Mouse (Mus musculus): Measurements from ENCODE around the gene Morn4.
A peak's percentile ranks its signal among the peaks of the same experiment; 100 is the strongest.

Morn4 gene

GRCm38 (mm10) chr19:42086166-42086565 is at the start of gene Morn4:
TSS of gene Morn4 (minus strand) at chr19:42086357.
- peak; percentile 93 for DNase-seq

DNA sequence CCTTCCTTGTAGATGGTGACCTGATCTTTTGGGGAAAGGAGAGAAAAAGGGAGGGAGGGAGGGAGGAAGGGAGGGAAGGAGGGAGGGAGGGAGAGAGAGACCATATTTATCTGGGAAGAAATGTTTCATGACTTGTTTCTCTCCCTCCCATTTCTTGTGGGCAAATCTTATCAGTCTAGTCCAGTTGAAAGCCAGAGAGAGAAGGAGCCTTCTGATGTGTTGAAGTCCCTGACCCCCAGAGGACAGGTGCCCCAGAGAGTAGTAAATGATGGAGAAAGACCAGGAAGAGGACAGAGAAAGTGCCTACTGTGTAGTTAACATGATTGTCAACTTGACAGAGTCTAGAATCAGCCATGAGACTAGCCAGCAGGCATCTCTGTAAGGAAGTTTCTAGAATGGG is 48.9 kb upstream of the Morn4 start:
- DNase-seq = no peak

DNA sequence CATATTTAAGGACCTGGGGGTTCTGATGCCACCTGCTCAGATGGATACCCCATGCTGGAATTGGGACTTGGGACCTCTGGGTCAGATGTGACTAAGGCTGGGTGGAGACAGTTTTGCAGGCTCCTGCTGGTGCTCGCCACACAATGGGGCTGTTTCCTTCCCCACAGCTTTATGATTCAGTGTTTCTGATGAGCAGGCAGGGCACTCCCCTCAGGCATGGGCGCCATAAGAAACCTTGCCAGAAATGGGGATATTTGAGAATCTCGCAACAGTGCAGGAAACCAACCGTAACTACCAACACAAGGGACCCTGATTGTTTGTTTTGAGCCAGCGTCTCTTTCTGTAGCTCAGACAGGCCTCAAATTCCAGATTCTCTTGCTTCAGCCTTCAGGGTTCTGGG is 44.9 kb upstream of the Morn4 start:
- DNase-seq = peak; percentile 40

DNA sequence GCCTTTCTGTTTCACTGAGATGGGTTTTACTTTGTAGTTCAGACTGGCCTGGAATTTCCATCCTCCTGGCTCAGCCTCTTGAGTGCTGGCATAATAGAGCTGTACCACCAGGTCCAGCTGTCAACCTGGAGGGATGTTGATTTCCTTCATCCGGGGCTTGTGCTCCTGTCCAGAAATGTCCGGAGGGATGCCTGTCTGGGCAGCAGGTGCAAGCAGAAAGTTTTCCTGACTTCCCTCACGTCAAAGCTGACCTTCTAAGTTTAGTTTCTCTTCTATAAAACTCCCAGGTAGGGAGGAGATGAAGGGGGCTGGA is 44.1 kb upstream of the Morn4 start:
- DNase-seq = no peak

GRCm38 (mm10) chr19:42129509-42130293 is 43.5 kb upstream of the Morn4 start:
- DNase-seq = peak; percentile 42

- peak; percentile 100 for DNase-seq
Measured at GRCm38 (mm10) chr19:42128787-42129508, 42.8 kb upstream of the Morn4 start, which contains the start of gene Avpi1. TSS of gene Avpi1 (minus strand) at chr19:42129059.

DNA sequence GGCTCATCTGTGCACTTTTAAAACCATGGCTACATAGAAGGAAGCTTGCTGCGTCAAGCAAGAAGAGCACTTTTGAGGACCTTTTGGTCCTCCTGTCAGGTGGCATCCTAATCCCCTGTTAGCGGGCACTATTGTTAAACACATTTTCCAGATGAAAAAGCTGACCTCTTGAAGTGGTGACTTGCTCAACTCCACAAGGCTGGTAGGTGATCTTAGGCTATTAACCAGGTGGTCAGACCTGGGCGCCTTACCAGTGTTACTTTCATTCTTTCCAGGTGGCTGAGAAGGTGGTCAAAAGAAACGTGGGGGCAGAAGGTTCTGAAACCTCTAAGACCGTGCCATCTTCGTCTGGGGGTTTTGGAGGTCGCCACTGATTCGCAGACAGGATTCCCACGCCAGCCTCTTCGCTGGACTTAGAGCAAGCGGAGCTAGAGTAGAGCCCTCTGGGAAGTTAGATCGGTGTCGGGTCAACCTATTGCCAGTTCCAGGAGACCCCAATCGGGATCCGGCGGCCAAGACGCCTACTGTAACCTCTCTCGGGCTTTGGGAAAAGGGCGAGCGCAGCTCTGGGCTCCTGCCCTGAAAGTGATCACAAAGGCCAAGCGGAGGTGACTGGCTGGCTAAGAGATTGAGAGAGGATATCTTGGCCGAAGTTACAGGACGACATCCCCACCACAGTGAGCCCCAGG is 42.0 kb upstream of the Morn4 start:
- no peak for DNase-seq

DNA sequence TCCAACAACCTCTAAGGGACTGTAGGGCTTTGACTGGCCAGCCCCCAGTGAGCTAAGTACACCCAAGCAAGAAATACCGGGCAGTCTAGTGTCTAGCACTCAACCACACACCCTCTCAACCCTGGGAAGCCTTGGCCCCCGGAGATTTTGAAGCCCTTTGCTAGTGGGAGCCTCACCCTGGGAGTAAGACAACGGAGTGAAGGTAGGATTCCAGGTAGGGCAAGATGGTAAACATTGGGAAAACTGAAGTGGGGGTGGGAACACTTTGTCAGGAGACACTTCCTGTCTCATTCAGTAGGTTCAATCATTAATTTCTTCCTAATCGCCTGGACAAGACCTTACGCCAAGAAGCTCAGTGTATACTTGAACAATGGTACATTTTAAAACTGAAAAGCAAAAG is 40.9 kb upstream of the Morn4 start:
- DNase-seq = peak; percentile 40

GRCm38 (mm10) chr19:42126219-42126605 is 40.1 kb upstream of the Morn4 start:
- DNase-seq = no peak

DNA sequence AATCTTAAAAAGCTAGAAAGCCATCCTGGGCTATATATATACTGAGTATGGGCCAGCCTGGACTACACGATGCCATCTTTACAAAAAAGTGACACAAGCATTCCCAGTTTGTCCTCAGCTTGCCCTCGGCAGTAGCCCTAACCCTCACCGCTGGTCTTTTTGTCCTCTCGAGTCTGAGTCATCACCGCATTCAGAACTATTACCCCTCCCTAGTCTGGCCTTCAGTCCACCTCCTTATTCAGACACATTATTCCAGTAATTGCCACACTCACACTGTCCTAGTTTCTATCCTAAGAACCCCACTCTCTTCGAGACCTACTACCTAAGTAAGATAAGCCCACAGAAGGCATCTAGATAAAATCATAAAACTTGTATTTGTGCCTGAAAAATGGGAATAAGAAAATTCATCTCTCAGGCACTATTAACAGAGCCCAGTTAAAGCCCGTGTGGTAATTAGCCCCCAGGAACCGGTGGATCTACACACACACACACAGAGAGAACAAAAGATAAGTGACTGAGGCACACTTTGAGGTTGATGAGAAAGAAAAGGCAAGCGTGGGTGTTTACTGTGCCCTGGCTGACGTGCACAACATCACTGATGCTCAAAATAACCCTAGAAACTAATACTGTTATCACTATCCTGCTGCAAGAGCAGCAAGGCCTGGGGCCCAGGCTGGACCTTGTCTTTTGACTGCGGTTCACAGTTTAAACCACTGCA is 39.5 kb upstream of the Morn4 start:
- DNase-seq = no peak

GRCm38 (mm10) chr19:42124684-42125083 is 38.5 kb upstream of the Morn4 start:
- DNase-seq = peak; percentile 40

DNA sequence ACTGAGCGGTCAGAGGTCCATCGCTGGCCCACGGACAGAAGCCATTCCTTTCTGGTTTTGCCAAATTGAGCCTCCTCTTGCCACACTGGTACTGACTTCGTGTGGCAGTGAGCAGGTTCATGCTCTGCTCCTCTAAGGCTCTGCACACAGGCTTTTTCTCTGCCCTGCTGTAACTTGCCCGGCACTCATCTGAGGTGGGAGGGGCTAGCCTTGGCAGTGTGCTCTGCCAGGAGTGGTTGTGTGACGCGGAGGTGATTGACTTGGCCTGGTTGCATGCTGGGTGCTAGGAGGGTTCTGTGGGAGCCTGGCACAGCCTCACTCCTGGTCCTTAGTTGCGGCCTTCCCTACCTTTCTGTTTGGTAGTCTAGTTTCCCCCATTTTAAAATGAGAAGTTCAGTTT is 34.3 kb upstream of the Morn4 start:
- DNase-seq = no peak

DNA sequence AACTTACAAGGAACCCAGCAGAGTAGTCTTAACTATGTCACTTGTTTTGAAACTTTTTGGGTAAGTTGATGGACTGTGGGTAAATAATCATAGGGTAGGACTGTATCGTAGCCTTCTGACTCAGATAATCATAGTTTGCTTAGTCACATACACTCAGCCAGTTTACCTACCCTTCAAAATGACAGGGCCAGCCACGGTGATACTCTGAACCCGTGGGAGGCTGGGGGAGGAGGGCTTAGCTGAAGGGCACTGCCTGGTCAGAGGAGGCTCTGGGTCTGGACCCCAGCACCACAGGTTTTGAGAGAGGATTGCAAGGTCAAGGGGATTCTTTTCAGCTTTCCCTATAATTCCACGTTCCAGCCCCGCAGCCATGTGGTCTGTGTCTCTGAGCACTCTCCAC is 32.4 kb upstream of the Morn4 start:
- no peak for DNase-seq

DNA sequence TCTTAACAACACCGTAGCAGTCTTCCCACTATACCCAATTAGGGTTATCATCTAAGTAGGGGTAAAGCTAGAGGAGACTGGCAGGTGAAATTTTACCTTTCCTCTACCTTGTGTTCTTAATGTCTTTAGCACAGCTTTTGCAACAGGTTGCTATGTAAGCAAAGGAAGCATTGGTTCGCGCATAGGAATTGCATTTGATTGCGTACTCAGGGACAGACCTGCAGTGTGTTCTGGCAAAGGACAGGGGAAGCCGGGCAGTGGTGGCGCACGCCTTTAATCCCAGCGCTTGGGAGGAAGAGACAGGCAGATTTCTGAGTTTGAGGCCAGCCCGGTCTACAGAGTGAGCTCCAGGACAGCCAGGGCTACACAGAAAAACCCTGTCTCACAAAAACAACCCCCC is 32.0 kb upstream of the Morn4 start:
- no peak for DNase-seq

GRCm38 (mm10) chr19:42115783-42116335 is 29.7 kb upstream of the Morn4 start:
- no peak for DNase-seq

DNA sequence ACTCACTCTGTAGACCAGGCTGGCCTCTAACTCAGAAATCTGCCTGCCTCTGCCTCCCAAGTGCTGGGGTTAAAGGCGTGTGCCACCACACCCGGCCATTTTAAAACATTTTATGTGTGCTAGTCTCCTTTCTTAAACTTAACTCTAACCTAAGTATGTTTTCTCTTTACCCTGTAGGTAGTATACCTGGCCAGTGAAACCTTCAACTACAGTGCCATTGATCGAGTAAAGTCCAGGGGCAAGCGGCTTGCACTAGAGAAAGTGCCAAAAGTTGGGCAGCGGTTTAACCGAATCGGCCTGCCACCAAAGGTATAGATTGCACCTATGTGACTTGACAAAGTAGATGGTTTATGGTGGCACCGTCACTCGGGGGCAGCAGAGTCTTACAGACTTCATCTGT is 18.5 kb upstream of the Morn4 start:
- no peak for DNase-seq

DNA sequence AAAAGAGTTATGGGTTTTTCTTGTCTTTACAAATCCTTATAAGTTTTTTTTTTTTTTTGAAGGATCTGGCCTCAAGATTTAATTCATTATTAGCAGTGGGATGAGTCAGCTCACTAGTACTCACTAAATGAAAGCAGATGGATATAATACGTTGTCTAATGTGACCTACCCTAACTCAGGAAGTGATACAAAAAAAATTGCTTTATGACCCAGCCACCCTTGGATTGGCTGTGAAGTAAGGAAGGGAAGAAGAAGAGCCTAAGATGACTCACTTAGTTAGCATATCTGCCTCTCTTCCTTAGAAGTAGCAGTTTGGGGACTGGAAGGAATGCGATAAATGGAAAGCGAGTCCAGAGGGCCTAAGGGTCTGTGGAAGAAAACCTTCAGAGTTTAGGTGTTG is 13.2 kb upstream of the Morn4 start:
- DNase-seq = no peak

GRCm38 (mm10) chr19:42090637-42091141 is 4.5 kb upstream of the Morn4 start:
- DNase-seq = no peak

GRCm38 (mm10) chr19:42089748-42090595 is 3.8 kb upstream of the Morn4 start, which contains the start of gene Pi4k2a:
TSS of gene Pi4k2a (plus strand) at chr19:42090470.
- peak; percentile 100 for DNase-seq

GRCm38 (mm10) chr19:42089103-42089747 is 3.1 kb upstream of the Morn4 start:
- DNase-seq = peak; percentile 69

DNA sequence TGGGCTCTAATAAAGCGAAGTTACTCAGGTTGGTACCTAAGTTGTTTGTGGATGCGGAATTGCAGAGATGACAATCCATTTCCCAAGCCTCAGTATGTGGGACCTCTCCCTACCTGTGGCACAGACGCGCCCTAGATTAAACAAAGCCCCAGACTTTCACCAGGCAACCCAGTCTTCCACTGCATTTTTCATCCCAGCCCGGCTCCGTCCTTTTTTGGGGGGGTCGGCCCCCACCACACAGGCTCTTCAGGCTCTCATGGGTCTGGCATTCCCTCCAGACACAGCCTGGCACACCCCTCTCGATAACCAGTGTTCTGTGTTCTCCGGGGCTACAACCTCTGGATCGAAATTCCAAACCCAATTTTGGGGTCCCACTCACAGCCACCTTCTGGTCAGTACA is 467 bp downstream of the Morn4 start:
- no peak for DNase-seq
